Mouse (Mus musculus) CH12.LX (cell line): Measurements from ENCODE around the gene 9330159F19Rik. TPM values are rescaled to one million over a fixed set of nuclear protein-coding genes. Genes with fewer than 3 reads are reported as not detected.

ENCODE experiments used
- DNase-seq: peaks from one replicate; pipeline ENCODE4 v3.0.0-alpha.2; 2013; ENCODE audit errors: extremely low read depth
- H3K27ac ChIP-seq: 2 replicates; pipeline ENCODE4 v1.5.1; 2012; ENCODE audit warnings: low read depth, mild to moderate bottlenecking, control low read depth, moderate library complexity; ENCODE audit not compliant: insufficient read depth
- H3K27me3 ChIP-seq: replicated peaks from 2 replicates; pipeline ENCODE3; 2012; ENCODE audit warnings: inconsistent platforms
- H3K36me3 ChIP-seq, 2 experiments: replicated peaks in 1 of 2; 2 replicates each; pipeline versions ENCODE3 to v1.6.1; 2012; ENCODE audit warnings: inconsistent platforms in 1 of 2, low read length in 1 of 2, mild to moderate bottlenecking in 1 of 2, mixed read lengths in 1 of 2, moderate library complexity in 1 of 2; ENCODE audit not compliant: control insufficient read depth in 1 of 2, insufficient read depth in 1 of 2
- H3K4me1 ChIP-seq, 2 experiments: 2 replicates each; pipeline ENCODE4 v1.6.1; 2012; ENCODE audit warnings: inconsistent platforms in 1 of 2, moderate library complexity in 1 of 2; ENCODE audit not compliant: insufficient read depth in 2 of 2, control insufficient read depth in 1 of 2
- H3K4me2 ChIP-seq: 2 replicates; pipeline ENCODE4 v1.6.1; 2012; ENCODE audit warnings: low read depth, mild to moderate bottlenecking, control low read depth; ENCODE audit not compliant: poor library complexity, insufficient read depth, severe bottlenecking
- H3K4me3 ChIP-seq, 3 experiments: fragments of 150-350 bp in 1 of 3; sonication (generic) in 1 of 3; replicated peaks in 1 of 3; 2 replicates each; pipeline versions ENCODE3 to v1.5.1; 2011 to 2012; ENCODE audit warnings: low read depth in 2 of 3, low read length in 2 of 3, mild to moderate bottlenecking in 2 of 3, moderate library complexity in 2 of 3, control low read depth in 1 of 3, improper control_type of control experiment in 1 of 3, inconsistent platforms in 1 of 3, mixed read lengths in 1 of 3; ENCODE audit not compliant: poor library complexity in 1 of 3
- H3K79me2 ChIP-seq: replicated peaks from 2 replicates; pipeline ENCODE4 v1.6.1; 2012; ENCODE audit warnings: mild to moderate bottlenecking, moderate library complexity; ENCODE audit not compliant: control insufficient read depth, poor library complexity, insufficient read depth, severe bottlenecking; ENCODE audit errors: extremely low read depth
- H3K9ac ChIP-seq: 2 replicates; pipeline ENCODE4 v1.6.1; 2012; ENCODE audit warnings: low read depth, mild to moderate bottlenecking, control low read depth, moderate library complexity; ENCODE audit not compliant: insufficient read depth
- H3K9me3 ChIP-seq: replicated peaks from 2 replicates; pipeline ENCODE3; 2012; ENCODE audit warnings: low read length, inconsistent platforms, mixed read lengths
- CHD1 ChIP-seq: IDR thresholded peaks from 2 replicates; pipeline ENCODE4 v1.6.1; 2012; ENCODE audit warnings: low read depth, low read length, improper control_type of control experiment, inconsistent platforms
- E2F4 ChIP-seq: IDR thresholded peaks from 2 replicates; pipeline ENCODE4 v1.6.1; 2011; ENCODE audit warnings: low read depth, low read length, improper control_type of control experiment; ENCODE audit not compliant: insufficient replicate concordance
- ELF1 ChIP-seq: IDR thresholded peaks from 2 replicates; pipeline ENCODE4 v1.6.1; 2014; ENCODE audit warnings: low read depth, mild to moderate bottlenecking, inconsistent platforms, low read length, improper control_type of control experiment
- EP300 ChIP-seq: IDR thresholded peaks from 2 replicates; pipeline ENCODE4 v1.6.1; 2011; ENCODE audit warnings: low read length, improper control_type of control experiment
- ETS1 ChIP-seq: conservative IDR thresholded peaks from 2 replicates; pipeline ENCODE4 v1.6.1; 2012; ENCODE audit warnings: low read depth, mild to moderate bottlenecking, inconsistent platforms, low read length, improper control_type of control experiment, moderate library complexity
- HCFC1 ChIP-seq: IDR thresholded peaks from 2 replicates; pipeline ENCODE4 v1.6.1; 2012; ENCODE audit warnings: low read depth, mild to moderate bottlenecking, inconsistent platforms, low read length, improper control_type of control experiment
- IRF4 ChIP-seq: IDR thresholded peaks from 2 replicates; pipeline ENCODE4 v1.6.1; 2014; ENCODE audit warnings: low read depth, mild to moderate bottlenecking, inconsistent platforms, low read length, improper control_type of control experiment
- MAFK ChIP-seq: IDR thresholded peaks from 2 replicates; pipeline ENCODE4 v1.6.1; 2011; ENCODE audit warnings: low read length, improper control_type of control experiment; ENCODE audit not compliant: insufficient replicate concordance
- MAZ ChIP-seq: IDR thresholded peaks from 2 replicates; pipeline ENCODE4 v1.6.1; 2012; ENCODE audit warnings: low read depth, mild to moderate bottlenecking, inconsistent platforms, low read length, improper control_type of control experiment, moderate library complexity
- MEF2A ChIP-seq: IDR thresholded peaks from 2 replicates; pipeline ENCODE4 v1.6.1; 2014; ENCODE audit warnings: low read depth, mild to moderate bottlenecking, inconsistent platforms, low read length, improper control_type of control experiment, borderline replicate concordance
- MXI1 ChIP-seq: IDR thresholded peaks from 2 replicates; pipeline ENCODE4 v1.6.1; 2011; ENCODE audit warnings: mild to moderate bottlenecking, low read depth, low read length, improper control_type of control experiment
- NRF1 ChIP-seq: IDR thresholded peaks from 2 replicates; pipeline ENCODE4 v1.6.1; 2014; ENCODE audit warnings: low read depth, mild to moderate bottlenecking, inconsistent platforms, low read length, improper control_type of control experiment, moderate library complexity
- POLR2AphosphoS2 ChIP-seq: IDR thresholded peaks from 2 replicates; pipeline ENCODE4 v1.6.1; 2011; ENCODE audit warnings: low read depth, low read length, improper control_type of control experiment
- SIN3A ChIP-seq: IDR thresholded peaks from 2 replicates; pipeline ENCODE4 v1.6.1; 2012; ENCODE audit warnings: low read length, improper control_type of control experiment, inconsistent platforms
- TBP ChIP-seq: conservative IDR thresholded peaks from 2 replicates; pipeline ENCODE4 v1.6.1; 2011; ENCODE audit warnings: low read depth, low read length, improper control_type of control experiment
- UBTF ChIP-seq: IDR thresholded peaks from 2 replicates; pipeline ENCODE4 v1.6.1; 2012; ENCODE audit warnings: low read depth, mild to moderate bottlenecking, inconsistent platforms, low read length, improper control_type of control experiment, moderate library complexity
- USF1 ChIP-seq: IDR thresholded peaks from 2 replicates; pipeline ENCODE4 v1.6.1; 2014; ENCODE audit warnings: low read depth, mild to moderate bottlenecking, inconsistent platforms, low read length, improper control_type of control experiment
- USF2 ChIP-seq: conservative IDR thresholded peaks from 2 replicates; pipeline ENCODE4 v1.6.1; 2011; ENCODE audit warnings: low read depth, low read length, improper control_type of control experiment
- ZC3H11A ChIP-seq: IDR thresholded peaks from 2 replicates; pipeline ENCODE4 v1.6.1; 2012; ENCODE audit warnings: low read depth, mild to moderate bottlenecking, inconsistent platforms, low read length, improper control_type of control experiment
- ZKSCAN1 ChIP-seq: IDR thresholded peaks from 2 replicates; pipeline ENCODE4 v1.6.1; 2012; ENCODE audit warnings: low read depth, inconsistent platforms, low read length, improper control_type of control experiment, borderline replicate concordance
- ZMIZ1 ChIP-seq: IDR thresholded peaks from 2 replicates; pipeline ENCODE4 v1.6.1; 2012; ENCODE audit warnings: low read depth, mild to moderate bottlenecking, inconsistent platforms, low read length, improper control_type of control experiment
- ZNF384 ChIP-seq: IDR thresholded peaks from 2 replicates; pipeline ENCODE4 v1.6.1; 2012; ENCODE audit warnings: low read depth, low read length, improper control_type of control experiment, inconsistent platforms
- dilution Hi-C: fragments of 300-500 bp; cut with MboI; formaldehyde crosslinking; loops from 2 replicates; pipeline ENCODE4 v1.14.3; 2020; ENCODE audit warnings: low sequenced_read_pairs; ENCODE audit not compliant: extremely low pct_unique_long_range_greater_than_20kb, extremely low pct_ligation_motif_present
- in situ Hi-C: fragments of 300-500 bp; cut with MboI; formaldehyde crosslinking; loops from 3 replicates; pipeline ENCODE4 v1.14.3; 2019; ENCODE audit warnings: low sequenced_read_pairs, low pct_ligation_motif_present, low pct_unique_long_range_greater_than_20kb, mixed read lengths
- polyA plus RNA-seq: library from polyadenylated mRNA; unstranded; fragments of >175 nt; gene quantifications from 2 replicates; pipeline ENCODE4 v1.2.1, GENCODE M21; 2012; ENCODE audit warnings: low read depth; ENCODE audit not compliant: insufficient read length
- total RNA-seq, 2 experiments: library from RNA; depleted of rRNA; stranded (reverse); fragments of 300-350 nt in 1 of 2; fragments of >200 nt in 1 of 2; gene quantifications; 2 replicates each; pipeline ENCODE4 v1.2.3; 2012 to 2014

9330159F19Rik gene
- total and polyA plus RNA-seq, 3 experiments: 0.07 TPM; not detected in 2

DNA sequence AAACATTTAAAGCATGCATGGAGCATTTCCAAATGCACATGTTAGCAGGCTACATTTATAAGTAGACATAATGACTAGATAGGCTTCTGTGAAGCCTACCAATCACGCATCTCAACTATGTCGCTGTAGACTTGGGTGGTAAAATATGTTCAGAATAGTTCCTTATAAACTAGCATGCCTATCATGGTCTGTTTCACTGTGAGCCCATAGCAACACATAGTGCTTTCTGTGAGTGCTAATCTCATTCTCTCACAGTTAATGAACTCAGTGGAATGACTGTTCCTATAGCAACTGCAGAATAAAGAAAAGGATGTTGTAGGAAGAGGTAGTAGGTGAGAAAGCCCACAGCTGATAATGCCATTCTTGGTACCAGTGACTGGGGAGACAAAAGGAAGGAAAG, 30.4 kb upstream of the 9330159F19Rik start:
- Histone ChIP-seq H3K27ac (no peak overlapping the region), H3K4me1 (no peaks in the 10 kb centered on the region), H3K4me3 (no peak overlapping the region), H3K79me2 (no peaks in the 10 kb centered on the region), H3K9me3 (no peaks in the 10 kb centered on the region), H3K4me2 (no peak overlapping the region), H3K36me3 (no peaks in the 10 kb centered on the region), H3K9ac (no peak overlapping the region), H3K27me3 (no peaks in the 10 kb centered on the region)
- in situ Hi-C loops: no loop called here
- no peak for TF ChIP-seq USF2
- TF ChIP-seq ELF1: no peak
- TF ChIP-seq MAZ: no peak
- TF ChIP-seq NRF1: no peak
- no peak for TF ChIP-seq HCFC1
- no peak for TF ChIP-seq UBTF
- TF ChIP-seq USF1: no peak
- no peak for TF ChIP-seq ZC3H11A
- no peak for DNase-seq
- dilution Hi-C loops: no loop called here

- no peak for DNase-seq
- TF ChIP-seq IRF4 (no peak), TBP (no peak), MEF2A (no peak), ELF1 (no peak), ZC3H11A (no peak), EP300 (no peak), SIN3A (no peak)
- TF ChIP-seq, all 38 proteins: peak for 0
- H3K79me2 ChIP-seq: no peaks in the 10 kb centered on the region
- H3K4me2 ChIP-seq: no peak overlapping the region
- H3K9me3 ChIP-seq: peaks cover 4% of the 10 kb centered on the region
- H3K27ac ChIP-seq: no peak overlapping the region
- no peaks in the 10 kb centered on the region for H3K4me1 ChIP-seq
- no peaks in the 10 kb centered on the region for H3K36me3 ChIP-seq
- no peaks in the 10 kb centered on the region for H3K27me3 ChIP-seq
- H3K4me3 ChIP-seq: no peak overlapping the region
- dilution Hi-C loops: no loop called here
- in situ Hi-C loops: no loop called here
- no peak overlapping the region for H3K9ac ChIP-seq
Measured at GRCm38 (mm10) chr10:29193769-29194168, 17.6 kb upstream of the 9330159F19Rik start.

GRCm38 (mm10) chr10:29196811-29197210, 14.6 kb upstream of the 9330159F19Rik start:
- Histone ChIP-seq H3K4me2 (no peak overlapping the region), H3K9ac (no peak overlapping the region), H3K9me3 (peaks cover 4% of the 10 kb centered on the region), H3K27me3 (no peaks in the 10 kb centered on the region), H3K4me1 (no peaks in the 10 kb centered on the region), H3K27ac (no peak overlapping the region), H3K36me3 (no peaks in the 10 kb centered on the region), H3K4me3 (no peak overlapping the region), H3K79me2 (no peaks in the 10 kb centered on the region)
- in situ Hi-C loops (no loop called here), dilution Hi-C loops (no loop called here)
- TF ChIP-seq MXI1 (no peak), ELF1 (no peak), ETS1 (no peak), CHD1 (no peak), ZNF384 (no peak), POLR2AphosphoS2 (no peak), E2F4 (no peak), ZMIZ1 (no peak), ZC3H11A (no peak), MAZ (no peak), MAFK (no peak), ZKSCAN1 (no peak)
- no peak for DNase-seq
